Mouse (Mus musculus) thymus, postnatal 25 days (tissue): ENCODE measurements around the gene Vps39.

Experiments
- DNase-seq: peaks from one replicate; pipeline ENCODE4 v3.0.0; 2022

The Vps39 gene

GRCm38 (mm10) chr2:120296160-120296559 is 56.8 kb downstream of the Vps39 start:
- no peak for DNase-seq

GRCm38 (mm10) chr2:120291471-120292078 is 61.4 kb downstream of the Vps39 start:
- no peak for DNase-seq

GRCm38 (mm10) chr2:120288995-120289394 is 63.9 kb downstream of the Vps39 start, which contains the start of gene Pla2g4d:
Pla2g4d (minus strand) TSS chr2:120289197.
- no peak for DNase-seq

GRCm38 (mm10) chr2:120288401-120288800 is 64.5 kb downstream of the Vps39 start:
- no peak for DNase-seq

GRCm38 (mm10) chr2:120285639-120286038 is 67.3 kb downstream of the Vps39 start:
- DNase-seq = no peak

GRCm38 (mm10) chr2:120284705-120285104 is 68.2 kb downstream of the Vps39 start:
- DNase-seq = no peak

- DNase-seq = no peak
Observed at GRCm38 (mm10) chr2:120284094-120284493, 68.8 kb downstream of the Vps39 start.

GRCm38 (mm10) chr2:120283550-120283949 is 69.4 kb downstream of the Vps39 start:
- no peak for DNase-seq

GRCm38 (mm10) chr2:120281221-120281620 is 71.7 kb downstream of the Vps39 start:
- no peak for DNase-seq

GRCm38 (mm10) chr2:120279961-120280360 is 73.0 kb downstream of the Vps39 start:
- DNase-seq = peak; percentile 47

- no peak for DNase-seq
Observed at GRCm38 (mm10) chr2:120276951-120277350, 76.0 kb downstream of the Vps39 start.

GRCm38 (mm10) chr2:120268635-120269034 is 84.3 kb downstream of the Vps39 start:
- peak; percentile 6 for DNase-seq
